Mouse (Mus musculus) spleen, adult 2 months (tissue): ENCODE measurements around the gene Adamts16.

Source experiments
- CTCF ChIP-seq: fragments of 200-500 bp; IDR thresholded peaks from 2 replicates; pipeline ENCODE4 v1.5.1; 2011; ENCODE audit warnings: mild to moderate bottlenecking, inconsistent platforms; ENCODE audit not compliant: insufficient read depth, insufficient read length, insufficient replicate concordance; ENCODE audit errors: extremely low read depth
- POLR2A ChIP-seq: fragments of 200-500 bp; IDR thresholded peaks from 2 replicates; pipeline ENCODE4 v1.6.1; 2011; ENCODE audit warnings: low read depth, low read length, inconsistent platforms

DNA sequence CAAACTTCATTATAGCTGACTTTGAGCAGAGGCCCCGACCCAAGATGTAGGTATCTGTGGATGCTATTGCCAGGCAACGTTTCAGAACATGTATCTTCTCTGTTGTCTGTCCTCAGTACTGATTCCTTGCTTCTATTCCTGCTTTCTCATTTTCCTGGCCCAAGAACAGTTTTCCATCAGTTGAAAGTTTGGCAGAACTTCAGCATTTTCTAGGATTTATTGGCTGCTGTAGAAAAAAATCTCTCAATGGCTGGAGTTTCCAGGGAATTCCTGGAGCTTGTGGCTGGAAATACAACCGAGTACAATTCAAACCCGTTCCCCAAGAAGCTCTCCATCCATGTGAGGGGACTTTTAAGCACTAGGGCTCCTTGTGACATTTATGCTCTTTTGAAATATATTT is 10.6 kb downstream of the Adamts16 start:
- TF ChIP-seq CTCF: no peak
- TF ChIP-seq POLR2A: no peak
